Mouse (Mus musculus): ENCODE measurements around the gene Nab2. TPM values are rescaled to one million over a fixed set of nuclear protein-coding genes. Genes with fewer than 3 reads are reported as not detected.
A peak's percentile ranks its signal among the peaks of the same experiment; 100 is the strongest.

Nab2 gene
- polyA plus RNA-seq, 1 experiment: 30.6 TPM

GRCm38 (mm10) chr10:127622057-127622392 lies 46.3 kb downstream of the Nab2 start:
- WGBS: 4% methylated on average over 13 of the region's 13 CpGs
- Histone ChIP-seq H3K27me3 (ENCODE audit: control insufficient read depth, insufficient read depth, low read length) (peaks cover 7% of the 10 kb centered on the region), H3K27ac (ENCODE audit: insufficient read depth, low read length) (peak overlapping the region; percentile 49), H3K4me1 (ENCODE audit: control insufficient read depth, insufficient read depth, insufficient read length) (peaks cover 4% of the 10 kb centered on the region; the same call in 1 of the 2 replicates), H3K36me3 (ENCODE audit: control insufficient read depth, insufficient read depth, low read length) (no peaks in the 10 kb centered on the region), H3K4me3 (ENCODE audit: extremely low read depth, insufficient read depth, insufficient read length) (peak overlapping the region; percentile 67; the same call in 1 of the 2 replicates)
- TF ChIP-seq POLR2A (IDR thresholded peaks at IDR 0.05; ENCODE audit: low read depth, low read length) (no peak), CTCF (IDR thresholded peaks at IDR 0.05; ENCODE audit: extremely low read depth, insufficient read depth, insufficient read length, insufficient replicate concordance) (peak; percentile 30; the same call in 1 of the 2 replicates)
- DNase-seq (ENCODE audit: low read depth in 1 of 2, low spot score in 2 of 2): peak in 1 of 2 experiments; percentile 38

GRCm38 (mm10) chr10:127621191-127622056 lies 46.9 kb downstream of the Nab2 start:
- H3K4me1 ChIP-seq (ENCODE audit: control insufficient read depth, insufficient read depth, insufficient read length): peaks cover 4% of the 10 kb centered on the region; the same call in 1 of the 2 replicates
- H3K27me3 ChIP-seq (ENCODE audit: control insufficient read depth, insufficient read depth, low read length): peaks cover 7% of the 10 kb centered on the region
- H3K27ac ChIP-seq (ENCODE audit: insufficient read depth, low read length): peak overlapping the region; percentile 81
- peak in 1 of 2 experiments; percentile 31 for DNase-seq (ENCODE audit: low read depth in 1 of 2, low spot score in 2 of 2)
- H3K4me3 ChIP-seq (ENCODE audit: extremely low read depth, insufficient read depth, insufficient read length): peak overlapping the region; percentile 67
- H3K36me3 ChIP-seq (ENCODE audit: control insufficient read depth, insufficient read depth, low read length): no peaks in the 10 kb centered on the region
- TF ChIP-seq POLR2A (IDR thresholded peaks at IDR 0.05; ENCODE audit: low read depth, low read length) (no peak), CTCF (IDR thresholded peaks at IDR 0.05; ENCODE audit: extremely low read depth, insufficient read depth, insufficient read length, insufficient replicate concordance) (no peak)
- under 1% methylated on average over 38 of the region's 39 CpGs for WGBS

- no peaks in the 10 kb centered on the region for H3K36me3 ChIP-seq (ENCODE audit: control insufficient read depth, insufficient read depth, low read length)
- WGBS: 18% methylated on average over 26 of the region's 32 CpGs
- peak within 1 kb of the TSS; percentile 67 for H3K4me3 ChIP-seq (ENCODE audit: extremely low read depth, insufficient read depth, insufficient read length)
- peaks cover 7% of the 10 kb centered on the region for H3K27me3 ChIP-seq (ENCODE audit: control insufficient read depth, insufficient read depth, low read length)
- peak within 1 kb of the TSS; percentile 81 for H3K27ac ChIP-seq (ENCODE audit: insufficient read depth, low read length)
- DNase-seq (ENCODE audit: low read depth in 1 of 2, low spot score in 2 of 2): no peak
- H3K4me1 ChIP-seq (ENCODE audit: control insufficient read depth, insufficient read depth, insufficient read length): peaks cover 6% of the 10 kb centered on the region; the same call in 1 of the 2 replicates
- no peak for TF ChIP-seq POLR2A (IDR thresholded peaks at IDR 0.05; ENCODE audit: low read depth, low read length)
- TF ChIP-seq CTCF (IDR thresholded peaks at IDR 0.05; ENCODE audit: extremely low read depth, insufficient read depth, insufficient read length, insufficient replicate concordance): no peak
These were observed 47.8 kb downstream of the Nab2 start, which contains the start of gene Lrp1 for GRCm38 (mm10) chr10:127620406-127621190. Lrp1 (minus strand) TSS chr10:127621148.

- Histone ChIP-seq H3K27me3 (ENCODE audit: control insufficient read depth, insufficient read depth, low read length) (peaks cover 7% of the 10 kb centered on the region), H3K27ac (ENCODE audit: insufficient read depth, low read length) (peak overlapping the region; percentile 17), H3K4me3 (ENCODE audit: extremely low read depth, insufficient read depth, insufficient read length) (peak overlapping the region; percentile 57; the same call in 1 of the 2 replicates), H3K36me3 (ENCODE audit: control insufficient read depth, insufficient read depth, low read length) (no peaks in the 10 kb centered on the region), H3K4me1 (ENCODE audit: control insufficient read depth, insufficient read depth, insufficient read length) (peaks cover 6% of the 10 kb centered on the region; the same call in 1 of the 2 replicates)
- TF ChIP-seq POLR2A (IDR thresholded peaks at IDR 0.05; ENCODE audit: low read depth, low read length) (no peak), CTCF (IDR thresholded peaks at IDR 0.05; ENCODE audit: extremely low read depth, insufficient read depth, insufficient read length, insufficient replicate concordance) (no peak)
- WGBS: 75% methylated on average over 12 of the region's 12 CpGs
- no peak for DNase-seq (ENCODE audit: low read depth in 1 of 2, low spot score in 2 of 2)
These were observed 48.4 kb downstream of the Nab2 start for GRCm38 (mm10) chr10:127619941-127620405.

GRCm38 (mm10) chr10:127619119-127619721 lies 49.1 kb downstream of the Nab2 start:
- H3K36me3 ChIP-seq (ENCODE audit: control insufficient read depth, insufficient read depth, low read length): no peaks in the 10 kb centered on the region
- peaks cover 6% of the 10 kb centered on the region; the same call in 1 of the 2 replicates for H3K4me1 ChIP-seq (ENCODE audit: control insufficient read depth, insufficient read depth, insufficient read length)
- H3K4me3 ChIP-seq (ENCODE audit: extremely low read depth, insufficient read depth, insufficient read length): peak overlapping the region; percentile 29; the same call in 1 of the 2 replicates
- no peak for DNase-seq (ENCODE audit: low read depth in 1 of 2, low spot score in 2 of 2)
- TF ChIP-seq CTCF (IDR thresholded peaks at IDR 0.05; ENCODE audit: extremely low read depth, insufficient read depth, insufficient read length, insufficient replicate concordance) (no peak), POLR2A (IDR thresholded peaks at IDR 0.05; ENCODE audit: low read depth, low read length) (no peak)
- peaks cover 7% of the 10 kb centered on the region for H3K27me3 ChIP-seq (ENCODE audit: control insufficient read depth, insufficient read depth, low read length)
- H3K27ac ChIP-seq (ENCODE audit: insufficient read depth, low read length): peak overlapping the region; percentile 17
- WGBS: 66% methylated on average over 8 of the region's 8 CpGs

- H3K27ac ChIP-seq (ENCODE audit: insufficient read depth, low read length): peak overlapping the region; percentile 17; the same call in 1 of the 2 replicates
- peaks cover 6% of the 10 kb centered on the region; the same call in 1 of the 2 replicates for H3K4me1 ChIP-seq (ENCODE audit: control insufficient read depth, insufficient read depth, insufficient read length)
- no peaks in the 10 kb centered on the region for H3K36me3 ChIP-seq (ENCODE audit: control insufficient read depth, insufficient read depth, low read length)
- TF ChIP-seq CTCF (IDR thresholded peaks at IDR 0.05; ENCODE audit: extremely low read depth, insufficient read depth, insufficient read length, insufficient replicate concordance): no peak
- no peak for TF ChIP-seq POLR2A (IDR thresholded peaks at IDR 0.05; ENCODE audit: low read depth, low read length)
- H3K27me3 ChIP-seq (ENCODE audit: control insufficient read depth, insufficient read depth, low read length): peaks cover 7% of the 10 kb centered on the region
- no peak overlapping the region for H3K4me3 ChIP-seq (ENCODE audit: extremely low read depth, insufficient read depth, insufficient read length)
- DNase-seq (ENCODE audit: low read depth in 1 of 2, low spot score in 2 of 2): no peak
- 55% methylated on average over 6 of the region's 6 CpGs for WGBS
These were observed 50.2 kb downstream of the Nab2 start for GRCm38 (mm10) chr10:127618173-127618572.

Data from spleen, adult 2 months (tissue).